Mouse (Mus musculus): ENCODE results near the gene Map3k5.

DNA sequence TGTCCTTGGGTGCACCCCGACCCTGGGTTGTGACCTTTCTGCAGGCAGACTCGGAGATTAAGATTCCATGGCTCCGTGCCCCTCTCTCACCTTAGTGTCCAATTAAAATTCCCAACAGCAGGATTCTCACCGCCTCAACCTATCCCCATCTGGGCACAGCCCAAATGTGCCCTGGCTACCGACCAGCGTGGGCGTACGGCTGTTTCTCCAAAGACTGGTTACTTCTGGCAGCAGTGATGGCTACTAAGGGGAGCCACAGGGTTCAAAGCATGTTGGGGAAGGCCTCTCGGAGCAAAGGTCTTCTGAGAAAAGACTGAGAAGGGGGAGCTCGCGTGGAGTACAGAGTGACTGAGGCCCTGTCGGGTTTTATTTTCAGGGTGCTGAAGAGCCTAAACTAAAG lies 190.3 kb downstream of the Map3k5 start:
- TF ChIP-seq CTCF (IDR thresholded peaks at IDR 0.05; ENCODE audit: extremely low read depth, insufficient read length, insufficient replicate concordance, low read depth, low read length) (no peak), POLR2A (IDR thresholded peaks at IDR 0.05; ENCODE audit: low read depth, low read length) (no peak)
